Mouse (Mus musculus) heart, embryonic 12.5 days (tissue): Measurements from ENCODE around the gene Cpsf3. TPM values are rescaled to one million over a fixed set of nuclear protein-coding genes. Genes with fewer than 3 reads are reported as not detected.

Experiments used
- ATAC-seq: fragments of 200-750 bp; cut with Nextera tagmentation; 2 replicates; pipeline ENCODE4 v1.8.0; 2017; ENCODE audit warnings: moderate TSS enrichment, moderate library complexity; ENCODE audit not compliant: insufficient number of reproducible peaks, low FRiP score
- H3K27ac ChIP-seq: fragments of 300-500 bp; sonication (generic); 2 replicates; pipeline ENCODE4 v1.5.1; 2016; ENCODE audit warnings: mild to moderate bottlenecking, moderate library complexity; ENCODE audit not compliant: poor library complexity, severe bottlenecking
- H3K27me3 ChIP-seq: fragments of 300-500 bp; sonication (generic); replicated peaks from 2 replicates; pipeline ENCODE4 v1.6.1; 2016; ENCODE audit warnings: mild to moderate bottlenecking, moderate library complexity
- H3K36me3 ChIP-seq: fragments of 300-500 bp; sonication (generic); 2 replicates; pipeline ENCODE4 v1.6.1; 2016; ENCODE audit warnings: mild to moderate bottlenecking, moderate library complexity
- H3K4me1 ChIP-seq: fragments of 300-500 bp; sonication (generic); replicated peaks from 2 replicates; pipeline ENCODE4 v1.6.1; 2016; ENCODE audit warnings: mild to moderate bottlenecking
- H3K4me2 ChIP-seq: fragments of 300-500 bp; sonication (generic); 2 replicates; pipeline ENCODE4 v1.6.1; 2016; ENCODE audit warnings: mild to moderate bottlenecking, moderate library complexity
- H3K4me3 ChIP-seq: fragments of 300-500 bp; sonication (generic); 2 replicates; pipeline ENCODE4 v1.5.1; 2016; ENCODE audit warnings: mild to moderate bottlenecking
- H3K9ac ChIP-seq: fragments of 300-500 bp; sonication (generic); 2 replicates; pipeline ENCODE4 v1.6.1; 2016; ENCODE audit warnings: mild to moderate bottlenecking, moderate library complexity
- H3K9me3 ChIP-seq: fragments of 300-500 bp; sonication (generic); replicated peaks from 2 replicates; pipeline ENCODE4 v1.6.1; 2016; ENCODE audit warnings: mild to moderate bottlenecking, moderate library complexity
- WGBS: fragments of 180-500 bp; shearing (Covaris S2); methylation state at CpG from one replicate; pipeline ENCODE4 v1.1.7; 2016; 5-methylcytosine and 5-hydroxymethylcytosine counted together
- polyA plus RNA-seq: library from polyadenylated mRNA; unstranded; fragments of >200 nt; fragmentation: Nextera tagmentation; extraction: Ambion mirVana; gene quantifications from 2 replicates; pipeline ENCODE4 v1.2.1, GENCODE M21; 2016

Cpsf3 gene
- polyA plus RNA-seq: 74.3 and 76.3 TPM in 2 replicates

DNA sequence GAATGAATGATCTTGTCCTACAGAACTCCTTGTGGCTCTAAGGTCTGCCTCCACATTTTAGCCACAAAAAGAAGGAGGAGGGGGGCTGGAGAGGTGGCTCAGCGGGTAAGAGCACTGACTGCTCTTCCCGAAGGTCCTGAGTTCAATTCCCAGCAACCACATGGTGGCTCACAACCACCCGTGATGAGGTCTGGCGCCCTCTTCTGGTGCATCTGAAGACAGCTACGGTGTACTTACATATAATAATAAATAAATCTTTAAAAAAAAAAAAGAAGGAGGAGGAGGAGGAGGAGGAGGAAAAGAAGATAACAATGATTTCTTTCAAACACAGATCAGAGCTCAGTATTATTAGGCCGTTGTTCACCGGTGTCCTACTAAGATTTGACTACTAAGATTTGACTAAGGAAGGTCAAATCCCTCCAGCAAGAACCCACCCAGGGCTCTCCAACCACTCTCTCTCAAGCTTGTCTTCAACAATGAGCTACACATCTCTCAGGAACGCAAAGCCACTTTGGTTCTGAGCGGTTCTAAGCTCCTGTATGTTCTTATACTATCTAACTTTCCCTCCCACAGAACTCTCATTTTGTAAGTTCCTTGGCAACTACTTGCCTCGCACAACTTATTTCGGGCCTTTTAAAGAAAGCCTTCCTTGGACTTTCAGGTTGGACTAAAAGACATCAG lies at the start of gene Cpsf3:
Cpsf3 (plus strand) TSS at position 631 of the 681 bp plus-strand sequence.
- Histone ChIP-seq H3K4me3 (peak within 1 kb of the TSS; percentile 88), H3K4me2 (peak within 1 kb of the TSS; percentile 86), H3K9ac (peak within 1 kb of the TSS; percentile 89), H3K27me3 (no peaks in the 10 kb centered on the region), H3K36me3 (0 out of 2 replicates have a peak, but pooled peaks cover 1% of the 10 kb centered on the region), H3K4me1 (peaks cover 17% of the 10 kb centered on the region), H3K9me3 (no peaks in the 10 kb centered on the region), H3K27ac (peak within 1 kb of the TSS; percentile 86)
- ATAC-seq: no peak
- 47% methylated on average over 11 of the region's 11 CpGs for WGBS

DNA sequence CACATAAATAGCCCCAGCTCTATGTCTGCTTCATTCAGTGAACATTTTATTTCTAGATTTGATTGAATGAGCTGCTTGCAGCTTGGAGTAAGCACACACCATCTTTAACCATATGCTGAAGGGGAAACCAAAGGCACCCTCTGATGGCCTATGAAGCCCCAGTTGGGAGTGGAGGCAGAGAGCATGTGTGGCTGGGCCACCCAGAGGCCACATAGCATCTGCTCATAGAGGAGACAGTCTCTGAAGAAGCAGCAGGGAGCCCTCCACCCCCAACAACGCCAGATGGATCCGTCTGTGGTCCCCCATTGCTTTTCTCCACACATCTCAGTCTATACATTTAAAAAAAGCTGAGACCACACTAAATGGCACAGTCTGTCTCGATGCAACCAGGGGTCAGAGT lies 43.2 kb upstream of the Cpsf3 start:
- Histone ChIP-seq H3K9me3 (no peaks in the 10 kb centered on the region), H3K36me3 (peaks cover 66% of the 10 kb centered on the region), H3K27me3 (no peaks in the 10 kb centered on the region), H3K4me3 (no peak overlapping the region), H3K4me1 (no peaks in the 10 kb centered on the region), H3K27ac (no peak overlapping the region), H3K4me2 (no peak overlapping the region), H3K9ac (no peak overlapping the region)
- WGBS: 86% methylated on average over 3 of the region's 3 CpGs
- ATAC-seq: no peak

DNA sequence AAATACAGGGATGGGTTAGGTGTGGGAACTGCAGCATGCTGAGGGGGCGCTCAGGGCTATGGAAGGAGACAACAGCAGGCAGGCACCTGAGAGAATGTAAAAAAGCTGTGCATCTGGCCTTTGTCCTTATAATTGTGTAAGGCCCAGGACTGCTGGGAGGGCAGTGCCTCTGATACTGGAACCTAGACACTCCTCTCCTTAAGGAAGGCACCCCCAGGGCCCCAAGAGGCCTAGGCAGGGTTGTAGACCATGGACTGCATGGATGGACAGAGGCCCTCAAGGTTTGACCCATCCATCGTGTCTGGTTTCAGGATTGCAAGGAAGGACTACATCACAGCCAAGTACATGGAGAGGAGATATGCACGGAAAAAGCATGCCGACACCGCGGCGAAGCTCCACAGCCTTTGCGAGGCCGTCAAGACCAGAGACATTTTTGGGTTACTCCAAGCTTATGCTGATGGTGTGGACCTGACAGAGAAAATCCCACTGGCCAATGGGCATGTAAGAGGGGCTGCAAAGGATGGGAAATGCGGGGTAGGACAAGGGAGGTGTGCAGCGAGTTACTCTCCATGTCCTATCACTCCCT lies 40.7 kb upstream of the Cpsf3 start:
- no peak for ATAC-seq

GRCm38 (mm10) chr12:21247711-21248392 lies 37.3 kb upstream of the Cpsf3 start:
- 67% methylated on average over 7 of the region's 7 CpGs for WGBS
- H3K4me2 ChIP-seq: no peak overlapping the region
- H3K27ac ChIP-seq: no peak overlapping the region
- no peak overlapping the region for H3K9ac ChIP-seq
- peaks cover 8% of the 10 kb centered on the region; the same call in 1 of the 2 replicates for H3K9me3 ChIP-seq
- H3K4me3 ChIP-seq: no peak overlapping the region
- no peak for ATAC-seq
- H3K36me3 ChIP-seq: peaks cover 87% of the 10 kb centered on the region
- H3K4me1 ChIP-seq: peaks cover 6% of the 10 kb centered on the region; the same call in 1 of the 2 replicates
- no peaks in the 10 kb centered on the region for H3K27me3 ChIP-seq

More for the DNA sequence above, 40.7 kb upstream of the Cpsf3 start:
- Histone ChIP-seq H3K27me3 (no peaks in the 10 kb centered on the region), H3K9me3 (no peaks in the 10 kb centered on the region), H3K4me1 (peaks cover 6% of the 10 kb centered on the region; the same call in 1 of the 2 replicates), H3K36me3 (peaks cover 74% of the 10 kb centered on the region), H3K27ac (no peak overlapping the region), H3K9ac (no peak overlapping the region), H3K4me3 (no peak overlapping the region), H3K4me2 (no peak overlapping the region)
- WGBS: 92% methylated on average over 11 of the region's 11 CpGs

- H3K27ac ChIP-seq: no peak overlapping the region
- no peak overlapping the region for H3K9ac ChIP-seq
- H3K4me2 ChIP-seq: no peak overlapping the region
- no peak overlapping the region for H3K4me3 ChIP-seq
- H3K36me3 ChIP-seq: peaks cover 63% of the 10 kb centered on the region
- no peaks in the 10 kb centered on the region for H3K9me3 ChIP-seq
- H3K27me3 ChIP-seq: no peaks in the 10 kb centered on the region
- peaks cover 6% of the 10 kb centered on the region; the same call in 1 of the 2 replicates for H3K4me1 ChIP-seq
- 87% methylated on average over 6 of the region's 6 CpGs for WGBS
- no peak for ATAC-seq
Measured at GRCm38 (mm10) chr12:21260494-21261256, 24.5 kb upstream of the Cpsf3 start.

GRCm38 (mm10) chr12:21261521-21261920 lies 23.7 kb upstream of the Cpsf3 start:
- no peak overlapping the region for H3K4me3 ChIP-seq
- peaks cover 6% of the 10 kb centered on the region; the same call in 1 of the 2 replicates for H3K4me1 ChIP-seq
- no peaks in the 10 kb centered on the region for H3K27me3 ChIP-seq
- no peak overlapping the region for H3K27ac ChIP-seq
- H3K9me3 ChIP-seq: no peaks in the 10 kb centered on the region
- no peak overlapping the region for H3K9ac ChIP-seq
- 69% methylated on average over 4 of the region's 4 CpGs for WGBS
- H3K36me3 ChIP-seq: peaks cover 63% of the 10 kb centered on the region
- H3K4me2 ChIP-seq: no peak overlapping the region
- ATAC-seq: no peak

- H3K27me3 ChIP-seq: no peaks in the 10 kb centered on the region
- no peak overlapping the region for H3K4me2 ChIP-seq
- no peak overlapping the region for H3K27ac ChIP-seq
- H3K36me3 ChIP-seq: peaks cover 55% of the 10 kb centered on the region
- H3K4me3 ChIP-seq: no peak overlapping the region
- no peak for ATAC-seq
- H3K9me3 ChIP-seq: no peaks in the 10 kb centered on the region
- H3K9ac ChIP-seq: no peak overlapping the region
- 94% methylated on average over 5 of the region's 5 CpGs for WGBS
- peaks cover 6% of the 10 kb centered on the region; the same call in 1 of the 2 replicates for H3K4me1 ChIP-seq
Measured at GRCm38 (mm10) chr12:21263256-21263655, 21.9 kb upstream of the Cpsf3 start.

GRCm38 (mm10) chr12:21264241-21264640 lies 20.9 kb upstream of the Cpsf3 start:
- Histone ChIP-seq H3K9ac (no peak overlapping the region), H3K27ac (peak overlapping the region; percentile 70)

GRCm38 (mm10) chr12:21264970-21265369 lies 20.2 kb upstream of the Cpsf3 start:
- Histone ChIP-seq H3K36me3 (peaks cover 58% of the 10 kb centered on the region), H3K9ac (no peak overlapping the region), H3K4me1 (peaks cover 6% of the 10 kb centered on the region; the same call in 1 of the 2 replicates), H3K4me2 (no peak overlapping the region), H3K4me3 (no peak overlapping the region), H3K27me3 (no peaks in the 10 kb centered on the region), H3K9me3 (no peaks in the 10 kb centered on the region), H3K27ac (peak overlapping the region; percentile 70; the same call in 1 of the 2 replicates)
- ATAC-seq: no peak
- WGBS: 81% methylated on average over 3 of the region's 3 CpGs

More at GRCm38 (mm10) chr12:21264241-21264640, 20.9 kb upstream of the Cpsf3 start:
- Histone ChIP-seq H3K4me3 (no peak overlapping the region), H3K27me3 (no peaks in the 10 kb centered on the region), H3K4me1 (peaks cover 6% of the 10 kb centered on the region; the same call in 1 of the 2 replicates), H3K9me3 (no peaks in the 10 kb centered on the region), H3K4me2 (no peak overlapping the region), H3K36me3 (peaks cover 58% of the 10 kb centered on the region)
- ATAC-seq: peak; percentile 75
- WGBS: 55% methylated on average over 5 of the region's 5 CpGs

GRCm38 (mm10) chr12:21265501-21265900 lies 19.7 kb upstream of the Cpsf3 start:
- no peak overlapping the region for H3K9ac ChIP-seq
- H3K27me3 ChIP-seq: no peaks in the 10 kb centered on the region
- WGBS: 86% methylated on average over 4 of the region's 4 CpGs
- H3K4me3 ChIP-seq: no peak overlapping the region
- H3K9me3 ChIP-seq: no peaks in the 10 kb centered on the region
- H3K4me1 ChIP-seq: peaks cover 6% of the 10 kb centered on the region; the same call in 1 of the 2 replicates
- no peak overlapping the region for H3K27ac ChIP-seq
- no peak for ATAC-seq
- H3K4me2 ChIP-seq: no peak overlapping the region
- peaks cover 58% of the 10 kb centered on the region for H3K36me3 ChIP-seq
